Mouse (Mus musculus) forebrain, embryonic 12.5 days (tissue): ENCODE measurements around the gene Ccdc13. TPM values are rescaled to one million over a fixed set of nuclear protein-coding genes. Genes with fewer than 3 reads are reported as not detected.

Source experiments
- ATAC-seq: fragments of 200-750 bp; cut with Nextera tagmentation; 2 replicates; pipeline ENCODE4 v1.8.0; 2017; ENCODE audit warnings: moderate TSS enrichment; ENCODE audit not compliant: low FRiP score
- H3K27ac ChIP-seq: fragments of 300-500 bp; sonication (generic); 2 replicates; pipeline ENCODE4 v1.5.1; 2016; ENCODE audit warnings: mild to moderate bottlenecking
- H3K27me3 ChIP-seq: fragments of 300-500 bp; sonication (generic); 2 replicates; pipeline ENCODE4 v1.6.1; 2016; ENCODE audit warnings: mild to moderate bottlenecking
- H3K36me3 ChIP-seq: fragments of 300-500 bp; sonication (generic); replicated peaks from 2 replicates; pipeline ENCODE4 v1.6.1; 2016; ENCODE audit warnings: mild to moderate bottlenecking
- H3K4me1 ChIP-seq: fragments of 300-500 bp; sonication (generic); 2 replicates; pipeline ENCODE4 v1.6.1; 2016
- H3K4me2 ChIP-seq: fragments of 300-500 bp; sonication (generic); 2 replicates; pipeline ENCODE4 v1.6.1; 2016; ENCODE audit warnings: mild to moderate bottlenecking, moderate library complexity
- H3K4me3 ChIP-seq: fragments of 300-500 bp; sonication (generic); replicated peaks from 2 replicates; pipeline ENCODE4 v1.5.1; 2016; ENCODE audit warnings: mild to moderate bottlenecking
- H3K9ac ChIP-seq: fragments of 300-500 bp; sonication (generic); 2 replicates; pipeline ENCODE4 v1.6.1; 2016; ENCODE audit warnings: mild to moderate bottlenecking
- H3K9me3 ChIP-seq: fragments of 300-500 bp; sonication (generic); 2 replicates; pipeline ENCODE4 v1.6.1; 2016
- WGBS: fragments of 180-500 bp; shearing (Covaris S2); methylation state at CpG from one replicate; pipeline ENCODE4 v1.1.7; 2016; 5-methylcytosine and 5-hydroxymethylcytosine counted together
- polyA plus RNA-seq: library from polyadenylated mRNA; unstranded; fragments of >200 nt; fragmentation: Nextera tagmentation; extraction: Ambion mirVana; gene quantifications from 2 replicates; pipeline ENCODE4 v1.2.1, GENCODE M21; 2016

Ccdc13 gene
- polyA plus RNA-seq, 1 experiment from 2014 or later = 3.1 TPM

DNA sequence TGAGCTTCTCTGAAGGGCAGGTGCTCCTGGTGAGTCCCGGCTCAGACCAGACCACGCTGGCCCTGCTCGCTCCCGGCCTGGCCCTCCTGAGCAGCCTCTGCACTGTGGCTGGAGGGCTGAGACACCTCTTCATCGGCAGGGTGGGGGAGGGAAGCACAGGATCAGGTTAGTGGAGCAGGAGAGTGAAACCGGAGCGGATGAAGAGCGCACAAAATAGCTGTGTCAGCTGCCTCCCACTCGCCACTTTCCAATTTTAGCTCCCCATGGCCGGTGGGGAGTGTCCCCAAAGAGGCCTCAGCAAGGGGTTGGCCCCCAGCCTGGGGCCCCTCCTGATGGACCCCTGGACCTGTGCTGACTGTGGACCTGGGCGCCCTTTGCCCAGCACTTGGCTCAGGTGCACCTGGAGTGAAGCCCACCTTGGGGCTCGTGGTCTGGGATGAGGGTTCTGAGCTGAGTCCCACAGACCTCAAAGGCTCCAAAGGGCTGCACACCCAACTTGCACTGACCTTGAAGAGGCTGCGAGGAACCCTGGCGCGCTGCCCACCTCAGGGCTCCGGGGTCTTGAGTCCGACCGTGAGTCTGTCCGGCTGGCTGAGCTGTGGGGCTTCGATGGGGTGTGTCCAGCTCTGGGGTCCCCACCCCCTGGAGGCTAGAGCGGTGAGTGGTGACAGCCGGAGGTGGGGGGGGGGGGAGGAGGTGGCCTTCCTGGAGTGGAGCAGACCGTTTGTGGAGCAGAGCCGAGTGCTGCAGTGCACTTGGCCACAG is 47.3 kb downstream of the Ccdc13 start, which contains the start of gene Hhatl:
TSS of gene Hhatl (minus strand) at position 751 of the 765 bp plus-strand sequence.
- no peaks in the 10 kb centered on the region for H3K4me1 ChIP-seq
- no peaks in the 10 kb centered on the region for H3K36me3 ChIP-seq
- H3K9ac ChIP-seq = no peak within 1 kb of the TSS
- ATAC-seq = no peak
- H3K4me3 ChIP-seq = no peak within 1 kb of the TSS
- H3K27ac ChIP-seq = no peak within 1 kb of the TSS
- H3K4me2 ChIP-seq = no peak within 1 kb of the TSS
- WGBS = 44% methylated on average over 22 of the region's 24 CpGs
- H3K27me3 ChIP-seq = peaks cover 12% of the 10 kb centered on the region; the same call in 1 of the 2 replicates
- no peaks in the 10 kb centered on the region for H3K9me3 ChIP-seq

DNA sequence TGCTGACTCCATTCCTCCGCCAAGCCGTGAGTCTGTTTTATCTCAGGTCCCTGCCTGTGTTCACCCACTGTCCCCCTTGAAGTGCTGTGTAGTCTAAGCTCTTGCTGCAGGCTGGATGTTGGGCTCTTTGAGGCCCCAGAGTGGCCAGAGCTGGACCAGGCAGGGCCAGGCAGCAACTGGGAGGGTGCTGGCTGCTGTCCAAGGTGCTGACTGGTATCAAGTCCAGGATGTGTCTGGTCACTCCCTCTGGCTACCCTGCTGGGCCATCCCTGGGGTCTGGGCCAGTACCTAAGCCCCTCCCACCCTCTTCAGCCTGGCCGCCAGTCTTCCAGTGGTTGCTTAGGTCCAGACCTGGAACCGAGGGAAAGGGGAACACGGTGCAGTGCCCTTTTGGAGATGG is 48.1 kb downstream of the Ccdc13 start:
- no peak overlapping the region for H3K4me3 ChIP-seq
- no peaks in the 10 kb centered on the region for H3K4me1 ChIP-seq
- no peak overlapping the region for H3K4me2 ChIP-seq
- 12% methylated on average over 5 of the region's 5 CpGs for WGBS
- H3K27ac ChIP-seq = no peak overlapping the region
- peaks cover 7% of the 10 kb centered on the region; the same call in 1 of the 2 replicates for H3K27me3 ChIP-seq
- ATAC-seq = no peak
- no peaks in the 10 kb centered on the region for H3K9me3 ChIP-seq
- H3K9ac ChIP-seq = no peak overlapping the region
- no peaks in the 10 kb centered on the region for H3K36me3 ChIP-seq

DNA sequence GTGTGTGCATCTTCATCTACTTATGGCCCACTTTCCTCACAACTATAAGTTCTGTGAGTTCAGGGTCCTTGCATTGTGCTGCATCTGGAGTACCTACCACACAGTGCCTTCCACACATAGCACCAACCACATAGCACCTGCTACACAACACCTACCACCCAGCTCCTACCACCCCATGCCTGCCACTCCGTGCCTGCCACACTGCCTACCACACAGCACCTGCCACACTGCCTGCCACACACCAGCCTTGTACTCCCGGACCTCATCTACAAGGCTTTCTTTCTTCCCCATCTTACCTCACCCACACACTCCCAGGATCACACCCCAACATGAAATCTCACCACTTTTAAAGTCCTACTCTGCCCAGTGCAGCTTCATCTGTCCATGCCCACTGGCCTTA is 52.9 kb downstream of the Ccdc13 start:
- H3K36me3 ChIP-seq = no peaks in the 10 kb centered on the region
- no peaks in the 10 kb centered on the region for H3K4me1 ChIP-seq
- H3K27ac ChIP-seq = no peak overlapping the region
- H3K9ac ChIP-seq = no peak overlapping the region
- H3K4me2 ChIP-seq = no peak overlapping the region
- ATAC-seq = no peak
- H3K9me3 ChIP-seq = no peaks in the 10 kb centered on the region
- no peak overlapping the region for H3K4me3 ChIP-seq
- WGBS = 73% methylated on average over 2 of the region's 2 CpGs
- 0 out of 2 replicates have a peak, but pooled peaks cover 3% of the 10 kb centered on the region for H3K27me3 ChIP-seq

DNA sequence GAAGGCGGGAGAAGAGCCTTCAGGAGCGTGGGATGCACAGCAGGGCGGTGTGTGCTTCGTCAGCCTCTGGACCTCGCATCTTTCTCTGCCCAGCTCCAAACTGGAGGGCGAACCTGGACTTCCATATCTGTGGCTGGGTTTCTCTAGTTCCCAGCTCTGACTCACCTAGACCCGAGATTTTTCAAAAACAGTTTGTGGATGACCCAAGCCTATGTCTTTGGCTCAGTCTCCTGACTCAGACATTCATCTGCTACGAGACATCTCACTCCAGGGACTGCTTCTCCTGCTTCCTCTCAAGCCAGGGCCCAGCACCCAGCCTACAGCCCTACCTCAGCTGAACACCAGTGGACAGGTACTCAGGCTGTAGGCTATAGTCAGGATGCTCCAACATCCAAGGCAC is 54.0 kb downstream of the Ccdc13 start:
- WGBS = 85% methylated on average over 8 of the region's 8 CpGs
- no peak overlapping the region for H3K27ac ChIP-seq

GRCm38 (mm10) chr9:121784801-121785200 is 54.5 kb downstream of the Ccdc13 start:
- Histone ChIP-seq H3K36me3 (no peaks in the 10 kb centered on the region), H3K27ac (no peak overlapping the region), H3K9ac (no peak overlapping the region), H3K9me3 (no peaks in the 10 kb centered on the region), H3K27me3 (peaks cover 6% of the 10 kb centered on the region), H3K4me1 (no peaks in the 10 kb centered on the region), H3K4me3 (no peak overlapping the region), H3K4me2 (no peak overlapping the region)
- 91% methylated on average over 12 of the region's 12 CpGs for WGBS
- no peak for ATAC-seq

More for the DNA sequence above, 54.0 kb downstream of the Ccdc13 start:
- H3K9me3 ChIP-seq = no peaks in the 10 kb centered on the region
- H3K4me2 ChIP-seq = no peak overlapping the region
- H3K4me1 ChIP-seq = no peaks in the 10 kb centered on the region
- peaks cover 2% of the 10 kb centered on the region; the same call in 1 of the 2 replicates for H3K27me3 ChIP-seq
- H3K4me3 ChIP-seq = no peak overlapping the region
- no peak for ATAC-seq
- no peaks in the 10 kb centered on the region for H3K36me3 ChIP-seq
- no peak overlapping the region for H3K9ac ChIP-seq

- peak overlapping the region; percentile 34 for H3K4me3 ChIP-seq
- peaks cover 9% of the 10 kb centered on the region for H3K4me1 ChIP-seq
- H3K36me3 ChIP-seq = no peaks in the 10 kb centered on the region
- no peaks in the 10 kb centered on the region for H3K9me3 ChIP-seq
- peak overlapping the region; percentile 57 for H3K4me2 ChIP-seq
- peaks cover 51% of the 10 kb centered on the region for H3K27me3 ChIP-seq
- WGBS = 14% methylated on average over 54 of the region's 54 CpGs
- no peak overlapping the region for H3K27ac ChIP-seq
- peak overlapping the region; percentile 22; the same call in 1 of the 2 replicates for H3K9ac ChIP-seq
- 0 out of 2 replicates have a peak, but pooled peaks have one; percentile 27 for ATAC-seq
Measured at GRCm38 (mm10) chr9:121778066-121778624, 61.1 kb downstream of the Ccdc13 start.

- peaks cover 9% of the 10 kb centered on the region for H3K4me1 ChIP-seq
- no peak within 1 kb of the TSS for H3K27ac ChIP-seq
- peak within 1 kb of the TSS; percentile 34 for H3K4me3 ChIP-seq
- H3K9ac ChIP-seq = peak within 1 kb of the TSS; percentile 22; the same call in 1 of the 2 replicates
- peak within 1 kb of the TSS; percentile 57 for H3K4me2 ChIP-seq
- H3K36me3 ChIP-seq = no peaks in the 10 kb centered on the region
- ATAC-seq = 0 out of 2 replicates have a peak, but pooled peaks have one; percentile 44
- 22% methylated on average over 30 of the region's 30 CpGs for WGBS
- peaks cover 51% of the 10 kb centered on the region for H3K27me3 ChIP-seq
- H3K9me3 ChIP-seq = no peaks in the 10 kb centered on the region
Measured at GRCm38 (mm10) chr9:121777484-121778065, 61.7 kb downstream of the Ccdc13 start, which contains the start of gene Klhl40. Gene Klhl40, plus strand, starts transcription at chr9:121777607.

DNA sequence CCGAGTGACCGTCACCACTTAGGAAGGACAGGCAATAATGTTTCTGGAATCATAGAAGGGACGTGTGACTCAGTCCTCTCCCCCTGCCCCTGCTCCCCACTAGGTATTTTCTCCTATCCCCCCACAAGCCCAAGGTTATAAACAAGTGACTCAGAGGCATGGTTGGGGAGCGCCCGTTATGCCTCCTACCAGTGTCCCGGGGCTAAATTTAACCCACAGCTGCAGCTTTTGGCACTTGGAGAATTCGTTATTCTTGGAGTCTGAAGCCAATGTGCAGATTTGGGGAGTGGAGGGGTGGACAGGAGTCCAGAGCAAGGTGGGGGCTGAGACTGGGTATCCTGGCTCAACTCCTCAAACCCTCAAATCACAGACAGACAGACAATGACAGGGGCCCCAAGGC is 62.8 kb downstream of the Ccdc13 start:
- Histone ChIP-seq H3K4me2 (no peak overlapping the region), H3K9ac (no peak overlapping the region), H3K27ac (no peak overlapping the region), H3K4me3 (no peak overlapping the region), H3K9me3 (no peaks in the 10 kb centered on the region), H3K4me1 (peaks cover 9% of the 10 kb centered on the region), H3K27me3 (peaks cover 51% of the 10 kb centered on the region), H3K36me3 (no peaks in the 10 kb centered on the region)
- ATAC-seq = no peak
- WGBS = 81% methylated on average over 7 of the region's 7 CpGs

GRCm38 (mm10) chr9:121775951-121776350 is 63.3 kb downstream of the Ccdc13 start:
- no peak for ATAC-seq
- peaks cover 51% of the 10 kb centered on the region for H3K27me3 ChIP-seq
- H3K4me1 ChIP-seq = peaks cover 9% of the 10 kb centered on the region
- no peaks in the 10 kb centered on the region for H3K36me3 ChIP-seq
- no peak overlapping the region for H3K4me3 ChIP-seq
- H3K9me3 ChIP-seq = no peaks in the 10 kb centered on the region
- 83% methylated on average over 10 of the region's 10 CpGs for WGBS
- no peak overlapping the region for H3K4me2 ChIP-seq
- H3K27ac ChIP-seq = no peak overlapping the region
- no peak overlapping the region for H3K9ac ChIP-seq

DNA sequence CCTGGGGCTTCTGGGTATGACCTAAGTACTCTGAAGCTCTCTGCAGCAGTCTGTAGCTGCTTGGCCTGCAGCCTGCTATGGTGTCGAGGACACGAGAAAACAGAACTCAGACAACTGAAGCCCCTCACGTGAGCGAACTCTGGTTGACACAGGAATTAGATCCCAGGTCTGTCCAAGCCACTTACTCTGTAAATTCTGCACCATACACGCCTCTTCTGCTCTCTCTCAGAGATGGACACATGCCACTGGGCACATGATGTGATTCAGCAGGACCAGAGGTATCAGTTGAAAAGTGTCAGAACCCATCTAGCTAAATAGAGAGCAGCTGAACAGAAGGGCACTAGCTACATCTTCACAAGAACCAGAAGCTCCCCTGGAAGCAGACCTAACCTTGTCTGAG is 66.8 kb downstream of the Ccdc13 start:
- peaks cover 17% of the 10 kb centered on the region for H3K36me3 ChIP-seq
- no peak overlapping the region for H3K4me3 ChIP-seq
- no peak for ATAC-seq
- no peaks in the 10 kb centered on the region for H3K4me1 ChIP-seq
- no peaks in the 10 kb centered on the region for H3K9me3 ChIP-seq
- WGBS = 81% methylated on average over 5 of the region's 5 CpGs
- H3K27me3 ChIP-seq = peaks cover 21% of the 10 kb centered on the region
- H3K9ac ChIP-seq = no peak overlapping the region
- no peak overlapping the region for H3K27ac ChIP-seq
- H3K4me2 ChIP-seq = no peak overlapping the region

- Histone ChIP-seq H3K4me1 (peaks cover 20% of the 10 kb centered on the region), H3K36me3 (peaks cover 66% of the 10 kb centered on the region), H3K4me3 (no peak overlapping the region), H3K9ac (no peak overlapping the region), H3K4me2 (no peak overlapping the region), H3K9me3 (no peaks in the 10 kb centered on the region), H3K27me3 (no peaks in the 10 kb centered on the region), H3K27ac (no peak overlapping the region)
- no peak for ATAC-seq
- 91% methylated on average over 16 of the region's 16 CpGs for WGBS
Measured at GRCm38 (mm10) chr9:121765166-121765855, 74.0 kb downstream of the Ccdc13 start.

- peaks cover 62% of the 10 kb centered on the region for H3K36me3 ChIP-seq
- 93% methylated on average over 19 of the region's 19 CpGs for WGBS
- H3K9ac ChIP-seq = no peak overlapping the region
- no peak for ATAC-seq
- no peaks in the 10 kb centered on the region for H3K9me3 ChIP-seq
- H3K4me2 ChIP-seq = no peak overlapping the region
- H3K27ac ChIP-seq = no peak overlapping the region
- peaks cover 27% of the 10 kb centered on the region for H3K4me1 ChIP-seq
- H3K27me3 ChIP-seq = no peaks in the 10 kb centered on the region
- no peak overlapping the region for H3K4me3 ChIP-seq
Measured at GRCm38 (mm10) chr9:121763716-121764115, 75.5 kb downstream of the Ccdc13 start.
